Mouse (Mus musculus) pancreas, adult 10 weeks (tissue): ENCODE measurements around the gene S100pbp. TPM values are rescaled to one million over a fixed set of nuclear protein-coding genes. Genes with fewer than 3 reads are reported as not detected.

Experiments used
- polyA plus RNA-seq: library from polyadenylated mRNA; stranded (reverse); fragments of 350-450 nt; fragmentation: Illumina TruSeq; extraction: RNeasy Lipid Tissue Mini Kit (QIAGEN cat#74804); gene quantifications from one replicate; pipeline ENCODE4 v1.2.3, GENCODE M21; 2015; ENCODE audit warnings: low read depth, low replicate concordance; ENCODE audit not compliant: insufficient read depth

Gene S100pbp
- polyA plus RNA-seq, result 4.6 TPM

GRCm38 (mm10) chr4:129189542-129190519, at the start of gene S100pbp, which contains the start of gene Yars:
Gene S100pbp, minus strand, starts transcription at chr4:129189727.
Gene Yars, plus strand, starts transcription at chr4:129189760.

GRCm38 (mm10) chr4:129136579-129137391, 52.7 kb downstream of the S100pbp start, which contains the start of gene Fndc5:
Gene Fndc5, plus strand, starts transcription at chr4:129136999.

GRCm38 (mm10) chr4:129121569-129122086, 67.9 kb downstream of the S100pbp start, which contains the start of gene Hpca:
Gene Hpca, minus strand, starts transcription at chr4:129122036.

GRCm38 (mm10) chr4:129105356-129105755, 84.2 kb downstream of the S100pbp start, which contains the start of gene Tmem54:
Gene Tmem54, plus strand, starts transcription at chr4:129105548.

Other genes starting within 250 kb of the S100pbp start
- gene Azin2, start 227.3 kb downstream of the S100pbp start, polyA plus RNA-seq, result 1.6 TPM
- 30.6 TPM for gene Ak2, start 197.8 kb downstream of the S100pbp start, polyA plus RNA-seq
- gene Rnf19b, start 131.5 kb downstream of the S100pbp start, polyA plus RNA-seq, result 5.2 TPM
- not detected for gene Tmem54, start 84.2 kb downstream of the S100pbp start, polyA plus RNA-seq
- gene Hpca, start 67.7 kb downstream of the S100pbp start, polyA plus RNA-seq, result not detected
- gene Fndc5, start 52.7 kb downstream of the S100pbp start, polyA plus RNA-seq, result not detected
- gene Yars, start within 50 bp of the S100pbp start, polyA plus RNA-seq, result 18.5 TPM
- 6.5 TPM for gene C77080, start 71.7 kb upstream of the S100pbp start, polyA plus RNA-seq
- 0.41 TPM for gene Sync, start 97.9 kb upstream of the S100pbp start, polyA plus RNA-seq
- gene Rbbp4, start 145.6 kb upstream of the S100pbp start, polyA plus RNA-seq, result 12.0 TPM
- 5.0 TPM for gene Zbtb8os, start 146.0 kb upstream of the S100pbp start, polyA plus RNA-seq
- 1.6 TPM for gene Zbtb8a, start 188.4 kb upstream of the S100pbp start, polyA plus RNA-seq